In the genomic region with DNA sequence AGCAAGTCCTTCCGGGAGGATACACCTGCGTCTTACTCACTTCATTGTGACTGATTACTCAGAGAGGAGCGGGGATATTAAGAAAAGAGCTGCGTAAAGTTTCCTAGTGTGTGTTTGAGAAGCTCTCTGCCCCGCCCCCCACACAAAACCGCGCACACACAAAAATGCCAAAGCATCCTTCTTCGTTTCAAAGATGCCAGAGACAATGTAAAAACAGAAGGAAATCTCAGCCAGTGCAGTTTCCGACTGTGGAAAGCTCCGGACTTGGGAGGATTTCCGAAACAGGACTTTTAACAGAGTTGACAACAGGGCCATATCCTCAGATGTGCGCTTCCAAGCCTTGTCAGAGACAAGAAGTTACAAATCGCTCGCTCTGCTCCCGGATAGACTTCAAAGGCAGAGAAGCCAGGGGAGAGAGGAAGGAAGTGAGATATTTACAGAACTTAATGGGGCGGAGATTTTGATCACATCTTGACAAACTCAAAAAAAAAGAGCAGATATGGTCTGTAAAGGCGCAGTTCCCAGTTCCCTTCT, we compare ENCODE assay signal across 8 mouse cellular contexts. TPM values are rescaled to one million over a fixed set of nuclear protein-coding genes. Genes with fewer than 3 reads are reported as not detected.
DNase-seq lines count a peak whose midpoint lies in the region; ATAC-seq and TF ChIP-seq lines count a peak whose summit lies in the region.

No protein-coding gene starts in this region.

- no peaks in the 10 kb centered on the region for H3K4me1 ChIP-seq in intestine, postnatal 0 days (replicated peaks; ENCODE audit: control insufficient read depth, insufficient read depth, low read length)
- H3K4me1 ChIP-seq in lung, embryonic 15.5 days = peaks cover 21% of the 10 kb centered on the region
- H3K4me1 ChIP-seq in neural tube, embryonic 15.5 days = peaks cover 17% of the 10 kb centered on the region

- TF ChIP-seq CTCF in intestine, postnatal 0 days (IDR thresholded peaks at IDR 0.05; ENCODE audit: low read depth) = no peak

- H3K9ac ChIP-seq in intestine, postnatal 0 days (ENCODE audit: low read depth, low read length) = no peak overlapping the region
- peak overlapping the region; percentile 23 for H3K9ac ChIP-seq in lung, embryonic 15.5 days
- H3K9ac ChIP-seq in neural tube, embryonic 15.5 days (replicated peaks) = peak overlapping the region; percentile 81

- peak; percentile 22 for DNase-seq in adrenal gland, adult 2 months
- no peak for DNase-seq in adrenal gland, postnatal 4 days (ENCODE audit: low spot score in 2 of 2)
- peak; percentile 24 for DNase-seq in brain, embryonic 18.5 days (ENCODE audit: low read depth, low spot score)
- DNase-seq in heart, adult 8-10 months (ENCODE audit: low spot score) = peak; percentile 72
- DNase-seq in adipocyte (ENCODE audit: low spot score) = no peak

- H3K4me2 ChIP-seq in intestine, postnatal 0 days (replicated peaks; ENCODE audit: low read depth) = peak overlapping the region; percentile 84
- H3K4me2 ChIP-seq in lung, embryonic 15.5 days = peak overlapping the region; percentile 79
- H3K4me2 ChIP-seq in neural tube, embryonic 15.5 days = peak overlapping the region; percentile 63

- WGBS in intestine, postnatal 0 days = 1% methylated on average over 17 of the region's 17 CpGs
- WGBS in lung, embryonic 15.5 days = under 1% methylated on average over 17 of the region's 17 CpGs
- 2% methylated on average over 17 of the region's 17 CpGs for WGBS in neural tube, embryonic 15.5 days

- no peaks in the 10 kb centered on the region for H3K9me3 ChIP-seq in intestine, postnatal 0 days (ENCODE audit: control insufficient read depth)
- no peaks in the 10 kb centered on the region for H3K9me3 ChIP-seq in lung, embryonic 15.5 days
- no peaks in the 10 kb centered on the region for H3K9me3 ChIP-seq in neural tube, embryonic 15.5 days (replicated peaks)

- H3K27ac ChIP-seq in intestine, postnatal 0 days (ENCODE audit: low read depth, low read length) = no peak overlapping the region
- peak overlapping the region; percentile 56 for H3K27ac ChIP-seq in lung, embryonic 15.5 days
- peak overlapping the region; percentile 92 for H3K27ac ChIP-seq in neural tube, embryonic 15.5 days (replicated peaks)

- 0 out of 2 replicates have a peak, but pooled peaks cover 3% of the 10 kb centered on the region for H3K27me3 ChIP-seq in intestine, postnatal 0 days (replicated peaks; ENCODE audit: control insufficient read depth, insufficient read depth, low read length)
- no peaks in the 10 kb centered on the region for H3K27me3 ChIP-seq in lung, embryonic 15.5 days
- no peaks in the 10 kb centered on the region for H3K27me3 ChIP-seq in neural tube, embryonic 15.5 days (replicated peaks)

- ATAC-seq in intestine, postnatal 0 days = no peak
- ATAC-seq in lung, embryonic 15.5 days (ENCODE audit: borderline replicate concordance, extremely low read depth, low FRiP score, low TSS enrichment) = peak; percentile 40; the same call in 1 of the 2 replicates
- ATAC-seq in neural tube, embryonic 15.5 days (ENCODE audit: low FRiP score) = no peak

- H3K36me3 ChIP-seq in intestine, postnatal 0 days (ENCODE audit: control insufficient read depth, insufficient read depth) = no peaks in the 10 kb centered on the region
- H3K36me3 ChIP-seq in lung, embryonic 15.5 days = no peaks in the 10 kb centered on the region
- H3K36me3 ChIP-seq in neural tube, embryonic 15.5 days = no peaks in the 10 kb centered on the region

- peak overlapping the region; percentile 57 for H3K4me3 ChIP-seq in intestine, postnatal 0 days (ENCODE audit: low read depth, low read length)
- peak overlapping the region; percentile 64 for H3K4me3 ChIP-seq in lung, embryonic 15.5 days
- peak overlapping the region; percentile 66 for H3K4me3 ChIP-seq in neural tube, embryonic 15.5 days (replicated peaks)

RNA-seq across cellular contexts. Expression of gene St8sia4, which starts 1.4 kb away (rescaled TPM):
- 1 to 10 TPM in 1 of 2 experiments, under 1 TPM in 1; 0.89 to 2.5 TPM for total RNA-seq in adrenal gland, adult 2 months (2021)
- polyA plus RNA-seq in adrenal gland, adult 2 months (2012; rRNA removed) = 0.59 and 0.65 TPM in 2 replicates
- 1 to 10 TPM; 3.6 to 3.9 TPM for total RNA-seq in adrenal gland, postnatal 4 days (2021)
- total RNA-seq in heart, adult 8-10 months (2022) = 1 to 10 TPM; 5.4 to 7.6 (median 6.5) TPM
- polyA plus RNA-seq in intestine, postnatal 0 days (2015; fragmentation: Nextera tagmentation; extraction: Ambion mirVana) = 1.1 and 1.5 TPM in 2 replicates
- polyA plus RNA-seq in lung, embryonic 15.5 days (2015; fragmentation: Nextera tagmentation; extraction: Ambion mirVana) = 10.4 and 11.1 TPM in 2 replicates
- polyA plus RNA-seq in neural tube, embryonic 15.5 days (2015; fragmentation: Nextera tagmentation; extraction: Ambion mirVana) = 23.5 and 27.9 TPM in 2 replicates

Comparison
In these comparisons a context has a peak if more than half of its experiments do, and no peak if none do; other contexts are left out.
1. DNase-seq: peak in adrenal gland, adult 2 months (single experiment), brain, embryonic 18.5 days (single experiment) and heart, adult 8-10 months (single experiment); none in adrenal gland, postnatal 4 days (0 of 2) and adipocyte (single experiment).
2. Peak in every context shown above with its lines, with median percentiles within 50 percentile points of each other: H3K4me2 ChIP-seq and H3K4me3 ChIP-seq.